In the genomic region with DNA sequence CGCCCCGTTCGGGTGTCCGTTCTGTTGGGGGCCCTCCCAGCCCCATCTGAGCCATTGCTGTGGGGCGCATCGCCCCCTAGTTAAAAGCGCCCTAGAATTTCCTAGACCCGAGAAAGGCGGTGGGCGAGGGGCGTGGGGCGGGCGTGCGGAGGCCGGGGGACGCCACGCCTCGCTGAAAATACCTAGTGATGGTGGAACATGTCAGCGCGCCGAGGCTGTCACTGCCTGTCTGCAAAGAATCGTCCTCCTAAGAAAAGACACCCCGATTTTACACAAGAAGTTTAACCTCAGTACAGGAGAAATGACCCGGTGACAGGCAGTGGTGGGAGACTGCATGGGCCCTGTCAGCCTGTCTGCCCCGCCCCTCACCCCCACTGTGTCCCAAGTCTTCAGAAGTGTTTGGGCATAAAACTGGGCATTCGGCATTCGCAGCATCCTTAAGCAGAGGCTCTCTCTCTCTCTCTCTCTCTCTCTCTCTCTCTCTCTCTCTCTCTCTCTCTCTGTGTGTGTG, we compare ENCODE assay signal across 8 mouse cellular contexts. TPM values are rescaled to one million over a fixed set of nuclear protein-coding genes. Genes with fewer than 3 reads are reported as not detected.
DNase-seq lines count a peak whose midpoint lies in the region; ATAC-seq and TF ChIP-seq lines count a peak whose summit lies in the region.

No protein-coding gene starts in this region.

- peaks cover 3% of the 10 kb centered on the region; the same call in 1 of the 2 replicates for H3K27me3 ChIP-seq in forebrain, embryonic 14.5 days (replicated peaks; ENCODE audit: control insufficient read depth, insufficient read depth, low read length)
- peaks cover 6% of the 10 kb centered on the region; the same call in 1 of the 2 replicates for H3K27me3 ChIP-seq in neural tube, embryonic 14.5 days (ENCODE audit: control insufficient read depth, insufficient read depth, low read length)

- DNase-seq in left cerebral cortex, postnatal 36 days (ENCODE audit: low spot score in 2 of 2), result peak; percentile 46 to 47
- DNase-seq in left cerebral cortex, adult 8-10 months (ENCODE audit: low spot score in 2 of 2), result no peak
- DNase-seq in forebrain, embryonic 14.5 days (ENCODE audit: low spot score), result peak; percentile 39
- peak; percentile 36 to 56 for DNase-seq in kidney, postnatal 4 days

- peaks cover 1% of the 10 kb centered on the region; the same call in 1 of the 2 replicates for H3K4me1 ChIP-seq in bone marrow, adult 2 months (ENCODE audit: control insufficient read depth, insufficient read depth, low read length)
- peaks cover 6% of the 10 kb centered on the region; the same call in 1 of the 2 replicates for H3K4me1 ChIP-seq in forebrain, embryonic 14.5 days (ENCODE audit: control insufficient read depth, insufficient read depth, low read length)
- H3K4me1 ChIP-seq in neural tube, embryonic 14.5 days (ENCODE audit: control insufficient read depth, insufficient read depth, low read length), result peaks cover 4% of the 10 kb centered on the region; the same call in 1 of the 2 replicates

- intact Hi-C loops in left cerebral cortex, postnatal 36 days (cut with DNase I), result loop anchor here (2.0 kb wide), 1 partner anchor 47 kb away; no protein-coding TSS in a partner anchor

- peak overlapping the region; percentile 84 for H3K9ac ChIP-seq in forebrain, embryonic 14.5 days (ENCODE audit: low read length)
- peak overlapping the region; percentile 80 for H3K9ac ChIP-seq in neural tube, embryonic 14.5 days (replicated peaks; ENCODE audit: low read depth, low read length)

- H3K4me3 ChIP-seq in bone marrow, adult 2 months (replicated peaks; ENCODE audit: control insufficient read depth, low read depth, low read length), result peak overlapping the region; percentile 59
- peak overlapping the region; percentile 70 for H3K4me3 ChIP-seq in forebrain, embryonic 14.5 days (ENCODE audit: low read depth, low read length)
- peak overlapping the region; percentile 74 for H3K4me3 ChIP-seq in neural tube, embryonic 14.5 days (ENCODE audit: low read depth, low read length)

- no peak for TF ChIP-seq POLR2A in bone marrow, adult 2 months (IDR thresholded peaks at IDR 0.05; ENCODE audit: borderline replicate concordance, control insufficient read depth, low read depth, low read length)

- no peaks in the 10 kb centered on the region for H3K36me3 ChIP-seq in forebrain, embryonic 14.5 days (ENCODE audit: control insufficient read depth, insufficient read depth, low read length)
- no peaks in the 10 kb centered on the region for H3K36me3 ChIP-seq in neural tube, embryonic 14.5 days (ENCODE audit: control insufficient read depth, insufficient read depth, low read length)

- no peaks in the 10 kb centered on the region for H3K9me3 ChIP-seq in forebrain, embryonic 14.5 days (replicated peaks; ENCODE audit: control insufficient read depth, low read length)
- H3K9me3 ChIP-seq in neural tube, embryonic 14.5 days (ENCODE audit: control insufficient read depth, low read length), result no peaks in the 10 kb centered on the region

- H3K4me2 ChIP-seq in forebrain, embryonic 14.5 days (ENCODE audit: low read length), result peak overlapping the region; percentile 97
- H3K4me2 ChIP-seq in neural tube, embryonic 14.5 days (ENCODE audit: low read depth, low read length), result peak overlapping the region; percentile 98

- TF ChIP-seq CTCF in bone marrow, adult 2 months (IDR thresholded peaks at IDR 0.05; ENCODE audit: control insufficient read depth, insufficient read depth, low read length), result no peak

- 4% methylated on average over 27 of the region's 27 CpGs for WGBS in bone marrow, adult 2 months
- 1% methylated on average over 27 of the region's 27 CpGs for WGBS in forebrain, embryonic 14.5 days
- 1% methylated on average over 27 of the region's 27 CpGs for WGBS in neural tube, embryonic 14.5 days

- ATAC-seq in forebrain, embryonic 14.5 days, result peak; percentile 35
- no peak for ATAC-seq in neural tube, embryonic 14.5 days (ENCODE audit: low read depth)
- ATAC-seq in activated CD4-positive, CD25-positive, alpha-beta regulatory T cell, adult 4 months, result no peak
- no peak for ATAC-seq in megakaryocyte progenitor cell, adult 5-6 weeks (replicated peaks; ENCODE audit: poor library complexity)

- H3K27ac ChIP-seq in bone marrow, adult 2 months (ENCODE audit: control insufficient read depth, insufficient read depth, low read depth, low read length, poor library complexity), result no peak overlapping the region
- H3K27ac ChIP-seq in forebrain, embryonic 14.5 days (ENCODE audit: low read depth, low read length), result no peak overlapping the region; the same call in 1 of the 2 replicates
- H3K27ac ChIP-seq in neural tube, embryonic 14.5 days (ENCODE audit: low read depth, low read length), result no peak overlapping the region; the same call in 1 of the 2 replicates

RNA-seq across cellular contexts. Expression of gene Neurl1b, which starts 0.8 kb away (rescaled TPM):
- 10 to 100 TPM; 73.3 to 77.5 TPM for total RNA-seq in left cerebral cortex, postnatal 36 days (2021)
- total RNA-seq in left cerebral cortex, adult 8-10 months (2022), result 10 to 100 TPM; 64.2 to 73.4 (median 69.1) TPM
- polyA plus RNA-seq in bone marrow, adult 2 months (2011; ENCODE audit: insufficient read depth, insufficient read length, low replicate concordance, missing spikeins), result 1.3 and 1.9 TPM in 2 replicates
- polyA plus RNA-seq in forebrain, embryonic 14.5 days (2014; fragmentation: Nextera tagmentation; extraction: Ambion mirVana), result 2.0 and 3.2 TPM in 2 replicates
- polyA plus RNA-seq in neural tube, embryonic 14.5 days (2014; fragmentation: Nextera tagmentation; extraction: Ambion mirVana), result 1.6 and 1.8 TPM in 2 replicates
- under 1 TPM; 0.33 to 0.57 TPM for polyA plus RNA-seq in activated CD4-positive, CD25-positive, alpha-beta regulatory T cell, adult 4 months (2017; shearing (Covaris generic))
- 1.6 and 2.2 TPM in 2 replicates for total RNA-seq in megakaryocyte progenitor cell, adult 5-6 weeks (2015)
- 1.9 and 2.2 TPM in 2 replicates for total RNA-seq in megakaryocyte progenitor cell, adult 5-6 weeks (2017)

Comparison
In these comparisons a context has a peak if more than half of its experiments do, and no peak if none do; other contexts are left out.
1. DNase-seq: peak in left cerebral cortex, postnatal 36 days (2 of 2), forebrain, embryonic 14.5 days (single experiment) and kidney, postnatal 4 days (2 of 2); none in left cerebral cortex, adult 8-10 months (0 of 2).
2. Peak in every context shown above with its lines, with median percentiles within 50 percentile points of each other: H3K4me3 ChIP-seq.